Comparison of ENCODE assay signal across 8 mouse cellular contexts in genomic region chr2:157432476-157432875, GRCm38 (mm10). TPM values are rescaled to one million over a fixed set of nuclear protein-coding genes. Genes with fewer than 3 reads are reported as not detected.
DNase-seq lines count a peak whose midpoint lies in the region; ATAC-seq and TF ChIP-seq lines count a peak whose summit lies in the region.

No protein-coding gene starts in this region.

- no peaks in the 10 kb centered on the region for H3K27me3 ChIP-seq in heart, embryonic 13.5 days (replicated peaks)
- no peaks in the 10 kb centered on the region for H3K27me3 ChIP-seq in forebrain, embryonic 13.5 days
- H3K27me3 ChIP-seq in limb, embryonic 10.5 days (ENCODE audit: low read depth, poor library complexity, severe bottlenecking) = no peaks in the 10 kb centered on the region

- peaks cover 80% of the 10 kb centered on the region for H3K4me1 ChIP-seq in heart, embryonic 13.5 days
- peaks cover 19 to 60% of the 10 kb centered on the region in 2 experiments for H3K4me1 ChIP-seq in ES-E14 (ENCODE audit: control insufficient read depth in 2 of 2, insufficient read depth in 2 of 2, low read length in 2 of 2, poor library complexity in 1 of 2)
- peaks cover 80% of the 10 kb centered on the region for H3K4me1 ChIP-seq in forebrain, embryonic 13.5 days
- H3K4me1 ChIP-seq in limb, embryonic 10.5 days = peaks cover 78% of the 10 kb centered on the region

- peak overlapping the region; percentile 67 for H3K9ac ChIP-seq in heart, embryonic 13.5 days
- peak overlapping the region; percentile 16; the same call in 1 of the 2 replicates for H3K9ac ChIP-seq in ES-E14 (ENCODE audit: insufficient read depth, low read depth, low read length, poor library complexity, severe bottlenecking)
- peak overlapping the region; percentile 45 for H3K9ac ChIP-seq in forebrain, embryonic 13.5 days

- intact Hi-C loops in heart, postnatal 25 days (cut with DNase I) = no loop called here

- no peak for ATAC-seq in heart, embryonic 13.5 days (ENCODE audit: extremely low read depth, insufficient number of reproducible peaks, low FRiP score, low TSS enrichment)
- ATAC-seq in forebrain, embryonic 13.5 days = peak; percentile 67
- no peak for ATAC-seq in erythroid progenitor cell, adult 5-6 weeks (replicated peaks; ENCODE audit: low FRiP score, poor library complexity, severe bottlenecking)

- H3K9me3 ChIP-seq in heart, embryonic 13.5 days = no peaks in the 10 kb centered on the region
- no peaks in the 10 kb centered on the region for H3K9me3 ChIP-seq in ES-E14 (ENCODE audit: control insufficient read depth, insufficient read depth, low read depth, low read length)
- H3K9me3 ChIP-seq in forebrain, embryonic 13.5 days (replicated peaks) = no peaks in the 10 kb centered on the region
- H3K9me3 ChIP-seq in limb, embryonic 10.5 days (replicated peaks) = no peaks in the 10 kb centered on the region

- no peak overlapping the region for H3K4me3 ChIP-seq in heart, embryonic 13.5 days
- H3K4me3 ChIP-seq in ES-E14 (ENCODE audit: insufficient read depth in 1 of 2, low read depth in 1 of 2, low read length in 2 of 2, poor library complexity in 1 of 2, severe bottlenecking in 1 of 2) = no peak overlapping the region
- no peak overlapping the region for H3K4me3 ChIP-seq in forebrain, embryonic 13.5 days
- no peak overlapping the region for H3K4me3 ChIP-seq in limb, embryonic 10.5 days

- 66% methylated on average over 9 of the region's 9 CpGs for WGBS in heart, embryonic 13.5 days
- 46% methylated on average over 8 of the region's 9 CpGs for WGBS in forebrain, embryonic 13.5 days
- 83% methylated on average over 9 of the region's 9 CpGs for WGBS in limb, embryonic 10.5 days

- in situ Hi-C loops in ES-E14 (cut with MboI; ENCODE audit: low sequenced_read_pairs in 2 of 2, unreplicated experiment in 2 of 2) = no loop called here

- H3K36me3 ChIP-seq in heart, embryonic 13.5 days = peaks cover 11% of the 10 kb centered on the region
- H3K36me3 ChIP-seq in ES-E14 (ENCODE audit: control insufficient read depth, insufficient read depth, low read length, poor library complexity, severe bottlenecking) = peaks cover 7% of the 10 kb centered on the region; the same call in 1 of the 2 replicates
- H3K36me3 ChIP-seq in forebrain, embryonic 13.5 days (ENCODE audit: poor library complexity, severe bottlenecking) = peaks cover 59% of the 10 kb centered on the region
- H3K36me3 ChIP-seq in limb, embryonic 10.5 days = peaks cover 87% of the 10 kb centered on the region

- peak overlapping the region; percentile 61 for H3K27ac ChIP-seq in heart, embryonic 13.5 days (replicated peaks)
- peak overlapping the region; percentile 30; the same call in 1 of the 2 replicates for H3K27ac ChIP-seq in ES-E14 (ENCODE audit: insufficient read depth, low read depth, low read length, poor library complexity, severe bottlenecking)
- H3K27ac ChIP-seq in forebrain, embryonic 13.5 days = peak overlapping the region; percentile 89
- peak overlapping the region; percentile 61; the same call in 1 of the 2 replicates for H3K27ac ChIP-seq in limb, embryonic 10.5 days

- no peak overlapping the region for H3K4me2 ChIP-seq in heart, embryonic 13.5 days
- H3K4me2 ChIP-seq in forebrain, embryonic 13.5 days = peak overlapping the region; percentile 26; the same call in 1 of the 2 replicates

- no peak for DNase-seq in heart, postnatal 25 days (ENCODE audit: low spot score)
- no peak for DNase-seq in ES-E14 (ENCODE audit: low read depth, low spot score)
- DNase-seq in limb, embryonic 10.5 days (ENCODE audit: low spot score) = no peak
- no peak for DNase-seq in spleen, postnatal 4 days (ENCODE audit: low spot score in 2 of 2)
- DNase-seq in urinary bladder, postnatal 25 days (ENCODE audit: low spot score) = no peak

TF ChIP-seq in ES-E14, 5 proteins besides CTCF, POLR2A, EP300 and RAD21:
- TF ChIP-seq ZNF384 (IDR thresholded peaks at IDR 0.05; ENCODE audit: low read depth, low read length) (no peak), HCFC1 (IDR thresholded peaks at IDR 0.05; ENCODE audit: borderline replicate concordance, insufficient read depth, low read length) (no peak), MAFK (IDR thresholded peaks at IDR 0.05; ENCODE audit: insufficient read depth, low read depth, low read length) (no peak), ZC3H11A (IDR thresholded peaks at IDR 0.05; ENCODE audit: borderline replicate concordance, low read depth, low read length) (no peak), CHD2 (IDR thresholded peaks at IDR 0.05; ENCODE audit: low read depth, low read length) (no peak)

RNA-seq across cellular contexts. Expression of gene Src, which starts 14.2 kb away (rescaled TPM):
- polyA plus RNA-seq in heart, embryonic 13.5 days (2015; fragmentation: Nextera tagmentation; extraction: Ambion mirVana) = 7.3 and 7.6 TPM in 2 replicates
- 1 to 10 TPM; 2.9 to 5.1 TPM for total RNA-seq in heart, postnatal 25 days (2021)
- total RNA-seq in ES-E14 (2012; rRNA removed) = 32.5 and 36.7 TPM in 2 replicates
- 28.9 and 35.1 TPM in 2 replicates for polyA plus RNA-seq in forebrain, embryonic 13.5 days (2015; fragmentation: Nextera tagmentation; extraction: Ambion mirVana)
- 21.7 and 26.2 TPM in 2 replicates for polyA plus RNA-seq in limb, embryonic 10.5 days (2016; fragmentation: Nextera tagmentation; extraction: Ambion mirVana)
- 0.36 and 0.42 TPM in 2 replicates for total RNA-seq in erythroid progenitor cell, adult 5-6 weeks (2015; ENCODE audit: low replicate concordance)
- 0.39 and 1.1 TPM in 2 replicates for total RNA-seq in erythroid progenitor cell, adult 5-6 weeks (2017; ENCODE audit: low replicate concordance)

Comparison
In these comparisons a context has a peak if more than half of its experiments do, and no peak if none do; other contexts are left out.
1. H3K27ac ChIP-seq: peak in every context shown above with its lines; median percentile 89 in forebrain, embryonic 13.5 days; 61 in heart, embryonic 13.5 days; 61 in limb, embryonic 10.5 days; 30 in ES-E14.
2. H3K9ac ChIP-seq: peak in every context shown above with its lines; median percentile 67 in heart, embryonic 13.5 days; 45 in forebrain, embryonic 13.5 days; 16 in ES-E14.